Mouse (Mus musculus): ENCODE measurements around the gene Folr2.

- TF ChIP-seq GATA1 (IDR thresholded peaks at IDR 0.05; ENCODE audit: borderline replicate concordance, low read length) (no peak), FLI1 (IDR thresholded peaks at IDR 0.05; ENCODE audit: low read length) (no peak)
These were observed 14.3 kb upstream of the Folr2 start for GRCm38 (mm10) chr7:101871296-101871695.
